Mouse (Mus musculus) right cerebral cortex, adult 2 months (tissue): ENCODE data around the gene Insrr.
"Not testable (repeated sequence)": the region's sequence is repeated elsewhere in the genome, so short reads cannot be mapped to it uniquely, and the experiment has no call there.

Experiments
- DNase-seq, 2 experiments: peaks; one replicate each; pipeline ENCODE4 v3.0.0; 2021 to 2022; ENCODE audit warnings: low spot score in 2 of 2

The Insrr gene

GRCm38 (mm10) chr3:87778283-87778682 lies 18.5 kb upstream of the Insrr start:
- DNase-seq: no peak

GRCm38 (mm10) chr3:87779086-87779485 lies 17.7 kb upstream of the Insrr start:
- DNase-seq: no peak

- no peak for DNase-seq
Measured at GRCm38 (mm10) chr3:87783282-87784023, 13.3 kb upstream of the Insrr start.

- DNase-seq: no peak
Measured at GRCm38 (mm10) chr3:87785156-87785555, 11.6 kb upstream of the Insrr start.

GRCm38 (mm10) chr3:87785626-87786214 lies 11.0 kb upstream of the Insrr start:
- DNase-seq: no peak

GRCm38 (mm10) chr3:87789248-87789647 lies 7.5 kb upstream of the Insrr start:
- DNase-seq: no peak

- no peak for DNase-seq
Measured at GRCm38 (mm10) chr3:87789768-87790167, 7.0 kb upstream of the Insrr start.

- no peak for DNase-seq
Measured at GRCm38 (mm10) chr3:87794922-87795325, 1.8 kb upstream of the Insrr start, which contains the start of gene Ntrk1. Gene Ntrk1 (minus strand): TSS chr3:87795162.

- peak; percentile 40 to 43 for DNase-seq
Measured at GRCm38 (mm10) chr3:87795336-87796277, 1.1 kb upstream of the Insrr start.

GRCm38 (mm10) chr3:87801681-87802080 lies 4.9 kb downstream of the Insrr start:
- no peak for DNase-seq

- DNase-seq: no peak
Measured at GRCm38 (mm10) chr3:87804038-87804677, 7.4 kb downstream of the Insrr start.

- DNase-seq: no peak
Measured at GRCm38 (mm10) chr3:87809322-87809962, 12.7 kb downstream of the Insrr start.

GRCm38 (mm10) chr3:87811297-87811696 lies 14.5 kb downstream of the Insrr start:
- DNase-seq: no peak

- DNase-seq: no peak
Measured at GRCm38 (mm10) chr3:87812413-87812812, 15.7 kb downstream of the Insrr start.

GRCm38 (mm10) chr3:87812873-87813272 lies 16.1 kb downstream of the Insrr start:
- DNase-seq: no peak

- DNase-seq: no peak
Measured at GRCm38 (mm10) chr3:87816166-87816565, 19.4 kb downstream of the Insrr start.

GRCm38 (mm10) chr3:87816646-87817093 lies 19.9 kb downstream of the Insrr start:
- peak; percentile 77 to 80 for DNase-seq

- no peak for DNase-seq
Measured at GRCm38 (mm10) chr3:87818226-87818625, 21.5 kb downstream of the Insrr start.

GRCm38 (mm10) chr3:87824206-87824605 lies 27.5 kb downstream of the Insrr start, which contains the start of gene Pear1:
Gene Pear1 (minus strand): TSS chr3:87824306.
- not testable (repeated sequence) for DNase-seq

- DNase-seq: no peak
Measured at GRCm38 (mm10) chr3:87828435-87828834, 31.7 kb downstream of the Insrr start.

- DNase-seq: no peak
Measured at GRCm38 (mm10) chr3:87829025-87829424, 32.3 kb downstream of the Insrr start.
